Mouse (Mus musculus) brain, adult 2 months (tissue): ENCODE measurements around the gene Adamtsl3.
A peak's percentile ranks its signal among the peaks of the same experiment; 100 is the strongest.
"Not testable (repeated sequence)": the region's sequence is repeated elsewhere in the genome, so short reads cannot be mapped to it uniquely, and the experiment has no call there.

Experiments
- DNase-seq: peaks from one replicate; pipeline ENCODE4 v3.0.0; 2011; ENCODE audit warnings: low read depth, low spot score

The Adamtsl3 gene

DNA sequence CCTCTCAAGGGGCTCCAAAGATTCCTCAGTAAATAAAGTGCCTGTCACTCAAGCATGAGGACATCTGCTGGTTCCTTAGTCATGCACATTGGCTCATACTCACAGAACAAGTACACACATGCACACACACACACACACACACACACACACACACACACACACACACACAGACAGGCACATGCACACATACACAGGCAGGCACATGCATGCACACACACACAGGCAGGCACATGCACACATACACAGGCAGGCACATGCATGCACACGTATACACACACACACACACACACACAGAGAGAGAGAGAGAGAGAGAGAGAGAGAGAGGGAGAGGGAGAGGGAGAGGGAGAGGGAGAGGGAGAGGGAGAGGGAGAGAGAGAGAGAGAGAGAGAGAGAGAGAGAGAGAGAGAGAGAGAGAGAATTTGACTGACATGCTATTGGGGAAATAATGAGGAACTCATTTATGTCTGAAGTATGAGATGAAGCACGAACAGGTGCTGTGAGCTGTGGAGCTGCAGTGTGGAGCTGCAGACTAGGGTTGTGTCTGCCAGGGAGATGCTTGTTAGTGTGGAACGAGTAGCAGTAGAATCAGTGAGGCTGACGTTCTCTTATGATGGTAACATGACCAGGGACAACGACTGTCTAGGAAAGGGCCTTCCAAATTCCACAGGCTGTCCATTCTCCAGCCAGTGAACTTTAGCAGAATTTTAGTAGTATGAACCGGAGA is 85.0 kb downstream of the Adamtsl3 start:
- DNase-seq = not testable (repeated sequence)

DNA sequence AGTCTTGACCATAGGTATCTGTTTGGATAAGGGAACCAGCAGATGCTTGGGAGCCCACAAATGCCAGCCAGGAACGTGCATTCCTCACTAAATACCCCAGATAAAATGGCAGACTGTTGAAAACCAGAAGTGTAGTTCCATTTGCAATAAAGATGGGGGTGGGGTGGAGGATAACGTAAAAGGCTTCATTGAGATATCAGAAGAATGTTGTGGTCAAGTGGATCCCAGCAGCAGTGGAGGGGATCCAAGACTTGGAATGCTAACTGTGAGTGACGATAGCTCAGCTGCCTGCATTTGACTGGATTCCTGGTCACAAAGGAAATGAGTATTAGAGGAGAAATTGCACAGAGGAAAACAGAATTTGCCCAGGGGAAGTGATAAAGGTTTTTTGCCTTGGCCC is 87.1 kb downstream of the Adamtsl3 start:
- DNase-seq = no peak

GRCm38 (mm10) chr7:82423602-82424001 is 88.1 kb downstream of the Adamtsl3 start:
- no peak for DNase-seq

DNA sequence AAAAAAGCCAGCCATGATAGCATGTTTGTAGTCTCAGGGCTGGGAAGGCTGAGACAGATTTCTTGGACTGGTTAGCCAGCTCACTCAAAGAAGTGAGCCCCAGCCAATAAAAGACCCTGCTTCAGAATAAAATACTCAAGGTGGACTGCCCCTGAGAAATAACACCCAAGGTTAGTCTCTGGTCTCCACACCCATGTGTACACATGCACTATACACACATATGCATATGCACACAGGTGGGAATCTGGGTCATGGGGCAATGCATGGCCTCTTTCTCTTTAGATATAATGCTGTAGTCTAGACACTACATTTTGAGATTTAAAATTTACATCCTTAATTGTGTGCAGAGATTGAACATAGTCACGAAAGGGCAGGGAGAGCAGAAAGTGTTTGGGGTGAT is 88.8 kb downstream of the Adamtsl3 start:
- no peak for DNase-seq

DNA sequence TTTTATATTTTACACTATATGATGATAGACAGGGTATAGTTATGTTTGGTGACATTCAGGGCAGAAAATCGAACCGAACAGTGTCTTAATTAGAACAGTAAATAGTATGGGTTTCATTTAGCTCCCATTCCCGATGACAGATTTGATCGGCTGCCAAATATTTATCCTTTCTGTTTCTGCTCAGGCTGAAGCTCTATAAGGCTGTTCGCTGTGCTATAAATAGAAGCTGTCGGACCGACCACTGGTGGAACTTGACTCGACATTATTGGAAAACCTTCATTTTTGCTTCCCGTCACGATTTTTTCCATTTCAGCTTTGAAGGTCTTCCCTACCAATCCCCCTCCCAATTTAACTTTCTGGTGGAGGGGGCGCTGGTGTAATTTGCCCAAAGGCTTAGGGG is 89.9 kb downstream of the Adamtsl3 start:
- no peak for DNase-seq

GRCm38 (mm10) chr7:82429447-82429846 is 94.0 kb downstream of the Adamtsl3 start:
- DNase-seq = no peak

GRCm38 (mm10) chr7:82431572-82431971 is 96.1 kb downstream of the Adamtsl3 start:
- no peak for DNase-seq

DNA sequence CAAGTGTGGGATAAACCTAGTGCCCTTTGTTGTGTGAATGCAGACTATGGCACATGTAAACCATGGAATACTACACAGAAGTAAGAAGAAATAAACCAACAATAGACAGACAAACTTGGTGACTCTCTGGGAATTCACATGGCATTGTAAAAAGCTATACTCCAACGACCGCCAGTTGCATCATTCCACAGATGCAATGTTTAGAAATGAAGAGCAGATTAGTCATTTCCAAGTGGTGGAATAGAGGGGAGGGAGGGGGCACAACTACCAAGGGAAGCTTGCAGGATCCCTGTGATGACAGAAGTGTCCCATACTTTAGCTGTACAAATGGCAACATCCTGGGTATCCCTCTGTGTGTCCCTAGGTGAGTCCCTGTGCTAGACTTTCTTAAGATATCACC is 97.7 kb downstream of the Adamtsl3 start:
- DNase-seq = no peak

- DNase-seq = peak; percentile 37
Observed at GRCm38 (mm10) chr7:82458376-82458775, 122.9 kb downstream of the Adamtsl3 start.

DNA sequence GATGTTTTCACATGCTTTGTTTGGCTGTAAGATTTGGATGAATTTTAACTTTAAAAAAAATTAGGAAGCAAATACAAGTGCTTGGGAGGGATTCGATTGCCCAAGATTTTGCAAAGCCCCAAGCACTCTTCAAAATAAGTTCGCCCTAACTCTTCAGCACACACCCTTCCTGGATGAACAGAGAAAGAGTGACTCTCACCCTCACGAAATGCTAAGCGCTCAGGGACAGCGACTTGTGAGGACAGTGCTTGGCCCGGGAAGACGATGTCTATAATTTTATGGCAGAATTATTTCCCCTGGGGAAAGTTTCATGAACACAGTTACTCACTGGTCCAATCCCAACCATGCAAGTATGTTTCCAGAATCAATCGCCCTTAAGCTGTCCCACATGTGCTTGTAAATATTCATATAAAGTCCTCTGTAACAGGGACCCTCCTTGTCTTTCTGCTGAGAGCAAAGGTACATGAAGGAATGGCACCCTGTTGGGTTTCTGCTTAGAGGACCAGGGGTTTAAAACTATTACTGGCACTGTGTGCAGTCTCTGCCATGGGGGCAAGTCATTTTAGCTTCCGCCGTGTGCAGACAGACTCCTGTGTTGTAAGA is 127.5 kb downstream of the Adamtsl3 start:
- DNase-seq = no peak

DNA sequence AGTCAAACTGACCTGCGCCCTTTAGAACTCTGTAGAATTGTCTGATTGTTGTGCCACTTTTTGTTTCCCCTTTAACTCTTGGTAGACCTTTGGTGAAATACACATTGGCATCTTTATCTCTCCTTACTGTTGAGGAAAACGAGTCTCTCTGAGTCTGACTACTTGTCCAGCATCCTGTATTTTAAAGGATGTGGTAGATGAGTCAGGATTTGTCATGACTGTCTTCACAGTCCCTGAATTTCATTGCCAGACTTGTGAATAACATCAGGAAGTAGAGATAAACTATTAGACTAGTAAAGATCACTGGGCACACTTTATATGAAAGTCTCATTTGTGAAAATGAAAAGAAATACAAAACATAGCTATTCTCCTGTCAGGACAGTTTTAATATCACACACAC is 128.9 kb downstream of the Adamtsl3 start:
- no peak for DNase-seq

DNA sequence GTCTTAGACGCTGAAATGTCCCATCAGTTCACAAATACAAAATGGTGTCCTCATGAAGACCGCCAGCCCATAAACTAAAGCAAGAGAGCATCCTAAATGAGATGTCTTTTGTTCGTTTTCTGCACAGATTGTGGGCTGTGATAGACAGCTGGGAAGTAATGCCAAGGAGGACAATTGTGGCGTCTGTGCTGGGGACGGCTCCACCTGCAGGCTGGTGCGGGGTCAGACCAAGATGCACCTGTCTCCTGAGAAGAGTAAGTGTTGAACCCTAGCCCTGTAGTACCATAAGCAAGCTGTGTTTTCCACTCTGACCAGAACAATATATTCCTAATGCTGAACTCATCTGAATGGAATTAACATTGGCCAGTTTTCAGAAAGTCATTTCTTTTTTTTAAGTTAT is 129.9 kb downstream of the Adamtsl3 start:
- no peak for DNase-seq

DNA sequence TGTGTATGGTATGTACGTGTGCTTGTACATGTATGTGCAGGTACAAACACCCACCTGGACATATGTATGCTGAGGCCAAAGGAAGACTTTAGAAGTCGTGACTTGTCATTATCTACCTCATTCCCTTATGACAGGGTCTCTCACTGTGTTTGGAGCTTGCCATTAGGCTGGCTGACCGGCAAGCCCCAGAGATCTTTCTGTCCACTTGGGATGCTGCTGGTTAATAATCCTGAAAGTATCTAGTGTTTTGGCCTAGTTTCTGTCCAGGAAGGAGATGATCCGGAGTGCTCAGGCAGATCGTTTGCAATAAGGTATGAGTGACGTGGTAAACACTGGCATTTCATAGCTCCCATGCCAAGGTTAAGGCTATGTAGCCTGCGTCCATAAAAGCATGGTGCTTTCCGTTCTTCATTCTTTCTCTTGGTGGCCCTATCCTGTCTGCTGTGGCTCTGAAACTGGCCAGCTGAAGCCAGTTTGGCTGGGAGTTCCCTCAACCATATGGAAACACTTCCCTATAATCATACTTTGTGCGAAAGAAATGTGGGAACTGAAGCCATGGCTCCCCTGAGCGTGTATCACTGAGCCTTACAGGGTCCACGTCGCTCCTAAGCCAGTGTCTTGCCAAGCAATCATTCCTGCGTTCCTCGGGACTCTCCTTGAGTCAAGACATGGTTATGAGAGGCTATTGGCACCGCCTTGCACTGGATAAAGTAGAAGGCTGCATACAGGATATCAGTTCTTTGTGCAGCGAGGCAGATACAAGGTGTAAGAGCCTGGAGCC is 141.1 kb downstream of the Adamtsl3 start:
- DNase-seq = no peak

DNA sequence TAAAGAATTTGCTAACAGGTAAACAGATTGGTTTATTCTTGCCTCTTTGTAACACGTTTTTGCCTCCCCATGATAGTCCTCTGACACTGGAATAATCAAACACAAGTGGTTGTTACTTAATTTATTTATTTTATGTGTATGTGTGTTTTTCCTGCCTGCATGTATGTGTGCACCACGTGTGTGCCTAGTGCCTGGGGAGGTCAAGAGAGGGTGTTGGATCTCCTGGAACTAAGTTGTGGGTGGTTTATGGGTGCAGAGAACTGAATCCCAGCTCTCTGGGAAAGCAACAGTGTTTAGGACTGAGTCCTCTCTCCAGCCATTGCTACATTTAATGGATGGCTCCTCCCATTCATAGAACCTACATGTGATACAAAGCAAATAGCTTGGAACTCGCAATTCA is 143.0 kb downstream of the Adamtsl3 start:
- DNase-seq = no peak

GRCm38 (mm10) chr7:82478861-82479755 is 143.6 kb downstream of the Adamtsl3 start:
- DNase-seq = peak; percentile 79

DNA sequence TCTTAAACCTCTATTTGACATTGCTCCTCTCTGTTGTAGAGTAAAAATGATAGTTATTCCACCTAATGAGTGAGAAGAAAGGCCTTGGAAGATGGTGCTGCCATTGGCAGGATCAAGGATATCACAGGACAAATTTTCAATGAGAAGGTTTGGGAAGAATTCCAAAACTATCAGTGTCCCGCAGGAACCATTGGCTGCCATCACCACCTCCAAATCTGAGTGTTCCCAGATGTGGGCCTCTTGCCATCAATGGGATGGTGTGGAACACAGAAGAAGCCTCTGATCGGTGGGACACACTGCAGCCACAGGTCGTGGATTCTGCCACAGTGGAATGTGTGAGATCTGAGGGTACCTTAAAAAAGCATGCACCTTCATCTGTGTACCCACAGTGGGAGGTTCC is 147.9 kb downstream of the Adamtsl3 start:
- DNase-seq = no peak

GRCm38 (mm10) chr7:82484834-82485233 is 149.3 kb downstream of the Adamtsl3 start:
- DNase-seq = no peak

GRCm38 (mm10) chr7:82485344-82485954 is 150.0 kb downstream of the Adamtsl3 start:
- DNase-seq = no peak

DNA sequence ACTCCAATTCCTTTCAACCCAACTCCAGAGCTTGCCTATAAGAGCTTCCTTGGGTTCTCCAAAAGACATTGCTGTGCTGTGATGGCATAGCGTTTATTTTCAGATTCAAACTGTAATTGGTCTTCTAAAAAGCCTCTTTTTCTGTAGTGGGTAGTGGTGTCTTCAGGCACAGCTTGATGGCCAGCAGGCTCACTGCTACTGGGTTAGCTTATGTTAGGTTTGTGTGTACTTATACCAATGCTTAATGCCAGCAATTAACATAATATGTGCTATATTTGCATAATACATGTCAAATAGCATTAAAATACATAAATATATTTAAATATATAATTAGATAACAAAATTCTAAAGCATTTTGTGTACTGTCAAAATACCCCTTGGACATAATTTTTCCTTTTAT is 155.5 kb downstream of the Adamtsl3 start:
- no peak for DNase-seq

DNA sequence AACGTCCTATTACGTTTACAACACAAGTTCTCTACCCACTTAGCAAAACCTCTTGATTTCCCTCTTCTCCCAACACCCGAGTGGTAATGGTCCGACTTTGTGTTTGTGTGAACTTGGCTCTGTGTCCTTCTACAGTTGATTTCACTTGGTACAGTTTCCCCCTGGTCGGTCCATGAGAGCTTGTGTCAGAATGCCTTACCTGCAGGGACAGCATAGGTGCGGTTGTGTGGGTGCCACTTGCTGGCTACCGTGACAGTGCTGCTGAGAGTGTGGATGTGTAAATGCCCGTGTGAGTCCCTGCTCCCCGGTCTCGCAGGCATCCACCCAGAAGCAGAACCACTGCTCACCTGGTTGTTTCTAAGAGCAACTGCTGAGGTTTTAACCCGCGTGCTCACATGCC is 157.4 kb downstream of the Adamtsl3 start:
- DNase-seq = no peak

DNA sequence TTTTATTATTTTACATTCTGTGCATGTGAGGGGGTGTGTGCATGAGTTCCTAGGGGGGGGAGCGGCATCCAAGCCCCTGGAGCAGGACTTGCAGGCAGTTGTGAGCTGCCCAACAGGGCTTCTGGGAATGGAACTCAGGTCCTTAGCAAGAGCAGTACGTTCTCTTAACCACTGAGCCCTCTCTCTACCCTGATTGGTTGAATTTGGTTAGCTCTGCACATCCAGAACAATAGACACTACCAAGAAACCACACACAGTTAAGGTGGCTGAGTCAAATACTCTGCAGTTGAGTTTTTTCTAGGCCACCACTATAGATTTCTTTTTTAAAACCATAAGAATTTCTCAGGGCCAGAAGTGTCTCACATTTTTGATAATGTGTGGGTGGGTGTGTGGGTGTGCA is 158.7 kb downstream of the Adamtsl3 start:
- no peak for DNase-seq
